Mouse (Mus musculus) urinary bladder, postnatal 25 days (tissue): ENCODE measurements at regions not wholly inside any gene's neighbourhood (a gene's known extent, or its start where the extent isn't known, plus 50 kb on each side); places are given as distances from the start of the nearest gene placed in this dataset.
A peak's percentile ranks its signal among the peaks of the same experiment; 100 is the strongest.
"Not testable (repeated sequence)": the region's sequence is repeated elsewhere in the genome, so short reads cannot be mapped to it uniquely, and the experiment has no call there.

Source experiments
- DNase-seq: peaks from one replicate; pipeline ENCODE4 v3.0.0; 2022; ENCODE audit warnings: low spot score

DNA sequence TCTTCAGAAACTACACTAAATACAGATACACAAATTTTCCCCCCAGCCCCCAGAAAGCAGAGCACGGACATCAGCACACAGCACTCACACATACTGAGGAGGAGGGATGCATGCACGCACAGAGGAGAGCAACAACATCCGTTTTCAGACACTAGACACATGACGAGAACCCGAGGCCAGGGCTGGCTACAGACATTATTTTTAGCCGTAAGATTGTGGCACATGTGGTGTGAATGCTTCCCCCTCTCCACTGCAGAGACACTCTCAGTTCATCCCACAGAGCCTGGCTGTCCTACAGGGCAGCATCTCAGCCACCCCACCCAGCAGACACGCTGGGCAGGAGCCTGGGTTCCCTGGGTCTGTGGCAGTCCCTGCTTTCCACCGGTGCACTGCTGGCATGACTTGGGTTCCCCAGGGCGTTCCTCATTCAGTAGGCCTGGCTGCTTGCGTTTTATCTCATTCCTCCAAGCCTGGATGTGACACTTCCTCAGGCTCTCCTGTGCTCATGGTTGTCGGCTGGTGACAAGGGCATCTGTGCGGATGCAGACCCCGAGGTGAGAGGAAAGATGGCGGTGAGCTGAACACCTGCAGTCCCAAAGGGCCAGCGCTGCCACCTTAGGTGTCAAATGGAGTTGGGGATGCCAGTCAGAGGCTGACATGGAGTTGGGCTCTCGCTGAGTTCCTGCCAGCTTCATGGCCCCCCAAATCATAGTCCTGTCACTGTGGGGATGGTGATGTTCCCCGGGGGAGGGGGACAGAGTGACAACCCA is 247.1 kb upstream of the Myt1l start:
- DNase-seq: no peak

DNA sequence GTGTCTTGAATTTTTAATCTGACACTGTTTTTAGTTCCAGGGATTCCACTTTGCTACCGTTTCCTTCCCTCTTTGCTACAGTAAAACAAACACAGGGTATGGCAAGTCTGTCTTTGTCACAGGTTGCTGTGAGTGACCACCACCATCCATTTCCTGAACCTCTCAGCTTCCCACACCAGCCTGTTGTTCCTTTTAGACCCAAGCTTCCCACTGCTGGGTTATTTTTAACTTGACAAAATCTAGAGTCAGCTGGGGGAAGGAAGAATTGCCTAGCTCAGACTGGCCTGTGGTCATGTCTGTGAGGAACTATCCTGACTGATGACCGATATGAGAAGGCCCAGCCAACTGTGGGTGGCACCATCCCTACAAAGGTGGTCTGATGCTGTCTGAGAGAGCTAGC is 239.4 kb upstream of the Myt1l start:
- DNase-seq: no peak

DNA sequence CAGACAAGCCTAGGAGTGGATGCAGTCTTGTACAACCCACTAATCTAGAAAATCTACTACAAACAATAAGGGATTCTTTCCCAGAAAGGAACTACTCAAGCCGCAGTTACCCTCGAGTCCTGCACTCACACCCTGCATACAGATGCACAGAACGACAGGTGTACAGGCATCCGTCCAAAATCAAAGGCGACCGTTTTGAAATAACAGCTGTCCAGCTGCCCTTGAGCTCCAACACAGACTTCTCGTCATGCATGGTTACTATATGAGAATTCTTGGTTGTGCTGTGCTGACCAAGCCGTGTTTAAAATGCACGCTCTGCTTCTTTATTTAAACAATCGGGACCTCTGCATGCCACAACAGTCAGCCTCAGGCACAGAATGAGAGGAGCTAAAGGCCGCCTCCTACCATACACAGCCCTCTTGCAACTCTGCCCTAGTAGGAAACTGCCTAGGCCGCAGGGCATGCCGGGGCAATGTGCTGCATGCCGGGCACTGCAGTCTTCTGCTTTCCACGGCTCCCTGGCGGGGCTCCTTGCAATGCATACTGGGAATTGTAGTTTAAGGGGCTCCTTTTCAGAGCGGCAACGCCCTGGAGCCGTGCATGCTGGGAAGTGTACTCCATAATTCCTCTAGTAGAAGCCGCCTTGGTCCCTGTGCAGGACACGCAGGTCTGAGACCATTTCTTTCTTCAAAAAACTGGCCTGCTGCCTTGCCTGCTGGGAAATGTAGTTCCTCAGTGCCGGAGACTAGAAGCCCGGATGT is 237.4 kb upstream of the Myt1l start:
- peak; percentile 76 for DNase-seq

DNA sequence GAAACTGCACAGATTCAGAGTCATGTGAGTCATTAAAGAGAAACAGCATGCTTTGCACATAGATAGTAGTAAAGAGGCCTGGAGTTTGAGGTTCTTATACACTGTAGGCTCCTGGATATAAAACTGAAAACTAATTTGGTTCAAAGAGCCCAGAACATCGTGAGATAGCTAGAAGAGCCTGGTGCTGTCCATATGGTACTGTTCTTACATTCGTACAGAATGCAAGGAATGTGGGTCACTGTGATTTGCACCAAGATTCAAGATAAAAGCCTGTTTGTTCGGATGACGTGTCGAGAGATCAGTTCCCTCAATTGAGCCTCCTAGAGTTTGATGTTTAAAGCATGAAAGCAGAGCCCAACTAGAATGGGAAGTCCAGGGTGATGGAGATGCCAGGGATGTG is 230.2 kb upstream of the Myt1l start:
- DNase-seq: no peak

DNA sequence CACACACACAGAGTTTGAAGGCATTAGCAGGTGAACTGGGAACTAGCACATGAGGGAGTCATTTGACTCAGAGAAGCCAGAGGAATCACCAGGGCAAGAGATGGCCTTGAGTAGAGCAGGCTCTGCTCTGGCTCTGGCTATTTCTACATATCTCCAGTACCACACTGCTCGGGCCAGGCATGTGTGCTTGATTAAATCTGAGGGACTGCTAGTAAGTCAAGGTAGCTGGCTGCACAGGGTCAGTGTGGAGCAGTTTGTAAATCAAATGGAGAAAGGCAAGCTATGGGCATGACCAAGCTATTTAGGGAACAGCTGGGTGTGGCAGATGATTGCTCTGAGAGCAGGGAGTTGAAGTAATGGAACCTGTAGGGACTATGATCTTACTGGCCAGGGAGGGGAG is 212.5 kb upstream of the Myt1l start:
- no peak for DNase-seq

DNA sequence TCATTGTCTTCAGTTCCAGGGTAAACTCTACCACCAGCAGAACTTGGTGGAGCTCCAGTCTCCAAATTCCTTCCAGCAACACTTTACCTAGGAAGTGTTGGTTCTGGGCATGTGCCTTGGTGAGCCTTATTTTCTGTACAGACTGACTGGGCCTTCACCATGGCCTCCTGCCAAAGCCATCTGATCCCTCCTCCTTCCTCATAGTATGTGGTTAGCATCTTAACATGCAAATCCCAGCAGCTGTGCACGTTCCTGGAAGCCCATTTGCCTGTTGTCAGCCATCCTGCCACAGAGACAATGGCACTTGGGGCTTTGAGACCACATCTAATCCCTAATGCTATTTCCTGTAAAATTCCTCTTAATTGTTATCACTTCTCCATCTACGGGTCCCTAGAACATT is 206.7 kb upstream of the Myt1l start:
- no peak for DNase-seq

DNA sequence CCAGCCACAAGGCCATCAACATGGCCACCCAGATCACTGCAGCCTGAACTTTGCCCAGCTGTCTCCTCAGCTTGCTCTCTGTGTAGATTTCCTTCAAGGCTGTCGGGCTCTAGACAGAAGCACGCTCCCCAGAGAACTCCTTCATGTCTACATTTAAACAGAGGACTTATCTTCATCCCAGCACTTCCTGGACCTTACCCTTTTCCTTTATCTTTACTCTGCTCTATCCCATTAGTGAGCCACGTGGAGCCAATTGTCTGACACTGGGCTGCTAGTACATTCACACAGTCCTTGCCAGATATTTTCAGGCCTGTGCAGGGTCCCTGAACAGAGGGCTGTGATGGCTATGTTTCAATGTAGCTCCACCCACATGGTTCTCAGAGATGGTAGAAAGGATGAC is 204.7 kb upstream of the Myt1l start:
- no peak for DNase-seq

DNA sequence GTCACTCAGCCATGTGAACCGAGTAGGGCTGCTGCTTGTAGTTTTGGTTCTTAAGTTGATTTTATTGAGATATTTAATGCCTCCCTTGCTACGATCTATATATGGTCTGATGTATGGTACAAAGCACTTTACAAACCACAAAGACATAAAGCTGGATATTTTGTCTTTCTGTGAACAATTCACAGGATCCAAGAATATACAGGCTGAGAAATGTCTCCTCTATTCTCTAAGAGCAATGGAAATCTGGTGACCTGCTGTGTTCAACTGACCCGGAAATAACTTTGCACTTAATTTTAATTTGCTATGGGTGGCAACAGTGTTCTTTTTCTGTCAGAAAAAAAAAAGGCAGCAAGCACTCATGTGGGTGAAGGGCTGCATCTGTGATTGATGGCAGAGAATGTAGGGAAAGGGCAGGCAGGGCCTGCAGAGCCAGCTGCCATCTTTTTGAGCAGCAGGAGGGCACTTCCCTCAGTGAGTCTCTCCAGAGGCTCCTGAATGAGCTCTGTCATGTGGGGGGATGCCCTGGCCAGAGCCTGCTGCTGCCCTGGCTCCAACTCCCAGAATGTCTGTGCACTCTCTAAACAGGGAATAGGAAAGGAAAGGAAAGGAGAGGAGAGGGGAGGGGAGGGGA is 192.2 kb upstream of the Myt1l start:
- no peak for DNase-seq

DNA sequence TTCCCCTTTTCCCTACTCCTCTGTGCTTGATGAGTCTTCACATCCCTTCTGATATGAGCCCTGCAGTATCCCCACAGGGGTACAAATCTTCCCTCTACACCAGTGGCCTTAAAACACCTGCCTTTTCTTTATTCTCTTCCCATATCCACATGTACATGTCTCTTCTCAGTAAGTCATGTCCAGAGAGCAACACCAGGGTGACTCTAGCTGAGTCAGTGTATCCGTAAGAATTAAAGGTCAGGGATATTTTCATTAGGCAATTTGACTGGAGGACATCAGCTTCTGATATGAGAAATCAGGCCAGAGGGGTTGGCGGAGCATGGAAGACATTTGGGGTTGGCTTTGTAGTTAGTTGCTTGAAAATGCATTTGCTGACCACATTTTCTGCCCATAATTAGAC is 190.8 kb upstream of the Myt1l start:
- no peak for DNase-seq

DNA sequence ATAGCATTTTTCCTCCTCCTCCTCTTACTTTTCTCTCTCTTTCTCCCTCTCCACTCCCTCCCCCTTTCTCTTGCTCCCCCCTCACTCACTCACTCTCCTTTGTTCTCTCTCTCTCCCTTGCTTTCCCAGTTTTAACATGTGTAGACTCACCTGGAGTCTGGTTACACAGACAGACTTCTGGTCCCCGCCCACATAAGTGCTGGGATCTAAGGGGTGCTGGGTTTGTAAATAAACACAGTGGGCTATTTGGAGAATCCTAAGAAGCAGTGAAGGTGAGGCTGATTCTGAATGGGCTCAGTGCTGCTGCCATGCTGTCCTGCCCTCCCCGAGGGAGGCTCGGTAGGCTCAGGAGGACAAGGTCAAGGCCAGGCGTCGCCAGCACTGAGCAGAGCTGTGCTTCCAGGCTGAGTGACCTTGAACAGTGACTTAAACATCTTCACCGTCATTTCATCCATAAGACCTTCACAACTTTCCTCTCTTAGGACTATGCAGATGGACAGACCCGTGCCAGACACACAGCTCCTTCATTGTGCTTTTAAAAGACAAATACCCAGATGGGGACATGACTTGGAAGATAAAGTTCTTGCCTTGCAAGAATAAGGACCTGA is 186.7 kb upstream of the Myt1l start:
- no peak for DNase-seq

DNA sequence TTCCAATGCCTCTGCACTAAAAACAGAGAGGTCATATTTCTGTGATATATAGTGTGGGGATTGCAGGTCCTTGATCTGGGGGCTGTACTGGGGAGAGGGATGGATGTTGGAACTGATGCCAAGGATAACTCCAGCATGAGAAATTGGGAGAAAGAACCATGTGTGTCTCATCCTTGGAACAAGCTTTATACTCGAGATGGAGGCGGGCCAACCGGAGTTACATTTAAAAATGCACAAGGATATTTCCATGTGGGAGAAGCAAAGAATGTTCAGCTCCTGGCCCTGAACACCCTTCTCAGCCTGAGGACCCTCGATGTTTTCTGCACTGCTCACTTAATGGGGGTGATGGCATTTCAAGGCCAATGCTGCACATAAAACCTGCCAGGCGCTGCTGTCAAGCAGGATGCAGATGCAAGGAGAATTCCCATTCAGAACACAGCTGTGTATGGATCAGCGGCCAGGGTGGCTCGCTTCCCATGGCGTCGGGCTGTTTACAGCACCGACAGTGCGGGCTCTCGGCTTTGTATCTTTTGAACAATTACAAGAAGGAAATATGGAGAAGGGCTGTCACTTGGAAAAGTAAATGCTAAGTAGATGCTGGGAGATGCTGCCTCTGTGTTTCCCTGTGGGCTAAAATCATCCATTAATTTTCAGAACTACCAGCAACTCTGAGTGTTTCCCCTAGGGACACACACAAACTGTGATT is 184.9 kb upstream of the Myt1l start:
- no peak for DNase-seq

DNA sequence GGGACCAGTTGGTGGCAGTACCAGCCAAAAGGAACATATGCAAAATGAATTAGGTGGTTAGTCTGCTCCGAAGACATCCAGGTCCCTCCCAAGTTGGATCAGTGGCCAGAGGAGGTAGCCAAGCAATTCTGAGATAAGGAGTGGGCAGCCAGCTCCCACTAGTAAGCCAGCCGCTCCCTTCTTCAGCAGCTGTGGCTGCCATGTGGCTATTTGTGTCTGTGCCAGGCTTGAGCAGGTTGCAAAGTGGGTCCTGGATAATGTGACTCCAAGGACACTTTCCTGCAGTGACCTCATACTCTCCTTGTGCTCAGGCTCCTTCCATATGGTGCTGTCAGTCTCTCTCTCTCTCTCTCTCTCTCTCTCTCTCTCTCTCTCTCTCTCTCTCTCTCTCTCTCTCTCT is 179.5 kb upstream of the Myt1l start:
- DNase-seq: no peak

DNA sequence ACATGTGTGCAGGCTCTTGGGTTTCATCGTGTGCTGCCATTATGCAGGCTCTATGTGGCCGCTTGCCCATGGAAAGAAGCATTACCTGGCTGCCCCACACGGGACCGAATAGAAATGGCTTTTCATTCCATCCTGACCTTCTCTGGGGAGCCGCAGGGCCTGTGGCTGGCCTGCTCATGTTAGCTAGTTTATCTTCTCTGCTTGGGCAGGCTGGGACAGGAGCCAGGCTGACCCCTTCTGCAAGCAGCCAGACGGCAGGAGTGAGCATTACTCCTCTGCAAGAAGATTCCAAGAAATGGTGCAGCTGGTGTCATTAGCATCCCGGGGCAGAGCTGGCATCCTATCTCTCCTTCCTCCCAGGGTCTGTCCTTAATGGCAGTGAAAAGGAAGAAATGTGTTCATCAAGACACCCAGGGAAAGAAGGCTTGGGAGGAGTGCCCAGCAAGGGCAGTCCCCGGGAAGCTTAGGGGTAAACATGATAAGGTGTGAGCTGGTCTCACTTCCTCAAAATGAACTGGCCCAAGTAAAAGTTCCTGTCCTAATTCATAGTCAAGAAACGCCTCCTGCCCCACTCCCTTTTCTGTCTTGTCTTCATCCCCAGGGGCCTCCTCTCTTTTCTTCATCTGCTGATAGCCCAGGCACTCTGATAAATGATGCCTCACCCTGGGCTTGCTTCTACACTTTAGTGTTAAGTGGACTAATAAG is 178.9 kb upstream of the Myt1l start:
- no peak for DNase-seq

DNA sequence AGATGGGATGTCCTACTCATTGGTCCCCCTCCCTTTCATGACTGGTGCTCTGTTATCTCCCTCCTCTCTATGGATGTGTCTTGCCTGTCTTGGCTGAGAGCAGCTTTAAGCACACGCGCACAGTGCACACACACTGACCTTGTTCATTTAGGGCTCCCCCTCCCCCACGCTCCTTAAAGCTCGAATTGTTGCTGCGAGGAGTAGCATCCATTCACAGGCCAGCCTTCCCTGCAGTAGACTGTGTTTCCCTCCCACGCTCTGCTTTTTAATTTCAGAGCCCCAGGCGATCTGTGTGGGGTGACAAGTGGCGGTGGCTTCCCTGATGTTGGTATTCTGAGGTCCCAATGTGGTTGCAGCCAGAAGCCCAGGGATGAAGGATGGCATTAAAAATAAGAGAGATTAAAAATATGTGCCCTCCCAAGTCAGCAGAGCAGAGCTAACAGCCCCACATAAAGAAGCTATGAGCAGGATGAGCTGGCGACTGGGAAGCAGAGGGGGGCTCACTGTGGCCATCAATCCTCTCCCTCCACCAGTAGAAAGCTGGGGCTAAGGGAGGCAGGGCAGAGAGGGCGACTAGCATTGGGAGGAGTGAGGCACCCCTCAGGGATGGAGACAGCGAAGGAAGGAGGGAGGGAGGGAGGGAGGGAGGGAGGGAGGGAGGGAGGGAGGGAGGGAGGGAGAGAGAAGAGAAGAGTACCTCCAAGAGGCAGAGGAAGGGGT is 174.2 kb upstream of the Myt1l start:
- DNase-seq: no peak

DNA sequence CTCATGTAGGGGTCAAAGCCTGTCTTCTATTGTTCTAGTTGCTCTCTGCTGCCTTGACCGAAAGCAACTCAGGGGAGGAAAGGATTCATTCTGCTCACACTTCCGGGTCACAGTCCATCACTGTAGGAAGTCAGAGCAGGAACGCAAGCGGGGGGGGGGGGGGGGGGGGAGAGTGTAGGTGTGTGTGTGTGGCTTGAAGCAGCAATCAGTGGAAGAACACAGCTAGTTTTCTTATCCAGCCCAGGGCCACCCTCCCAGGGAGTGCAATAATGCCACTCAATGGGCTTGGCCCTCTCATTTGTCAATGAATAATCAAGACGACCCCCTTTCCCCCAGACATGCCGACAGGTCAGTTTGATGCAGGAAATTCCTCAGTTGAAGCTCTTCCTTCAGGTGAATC is 173.4 kb upstream of the Myt1l start:
- no peak for DNase-seq

DNA sequence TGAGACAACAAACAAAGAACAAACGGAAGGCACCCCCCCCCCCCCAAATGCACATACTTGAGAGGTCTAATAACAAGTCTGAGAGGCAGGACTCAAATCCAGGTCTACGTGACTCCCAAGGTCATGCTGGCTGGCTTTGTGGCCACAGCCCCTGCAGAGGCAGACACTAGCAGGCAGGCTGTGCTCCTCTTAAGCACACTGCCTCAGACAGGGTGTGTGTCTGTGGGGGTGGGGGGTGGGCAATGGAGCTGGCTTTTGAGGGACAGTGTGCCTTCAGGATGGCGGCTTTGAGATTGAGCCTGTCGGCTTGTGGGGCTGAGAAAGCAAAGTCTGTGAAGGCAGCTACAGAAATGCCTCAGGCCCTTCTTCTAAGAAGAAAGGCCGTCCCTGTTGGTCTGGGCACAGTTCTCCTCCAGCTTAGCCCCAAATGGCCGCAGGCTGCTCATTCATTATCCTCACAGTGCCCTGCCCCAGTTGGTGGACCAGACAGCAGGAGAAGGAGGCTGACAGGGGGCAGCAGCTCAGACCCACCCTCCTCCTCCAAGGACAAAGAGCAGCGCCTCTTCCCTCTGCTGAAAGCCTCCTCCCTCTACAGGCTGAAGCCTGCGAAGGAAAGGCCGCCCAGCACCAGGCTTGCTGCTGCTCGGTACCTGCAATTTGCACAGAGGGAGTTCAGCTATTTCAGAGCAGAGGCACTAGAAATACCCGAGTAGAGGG is 171.3 kb upstream of the Myt1l start:
- DNase-seq: no peak

DNA sequence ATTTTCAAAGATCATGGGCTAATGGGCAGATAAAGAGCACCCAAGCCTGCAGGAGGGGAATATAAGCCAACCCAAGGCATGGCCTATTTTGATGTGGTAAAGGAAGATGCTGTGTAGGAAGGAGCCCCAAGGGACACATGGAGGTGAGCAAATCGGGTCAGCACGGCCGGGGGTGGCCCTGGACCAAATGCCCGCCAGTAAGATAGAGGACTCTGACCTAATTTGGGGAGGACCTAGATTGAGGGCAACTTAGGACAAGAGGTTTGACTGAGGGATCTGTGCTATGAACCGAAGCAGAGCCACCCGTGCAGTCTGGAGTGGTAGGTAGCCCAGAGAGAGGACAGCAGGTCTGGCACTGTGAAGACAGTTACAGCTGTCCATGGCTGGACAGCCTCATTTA is 166.9 kb upstream of the Myt1l start:
- no peak for DNase-seq

DNA sequence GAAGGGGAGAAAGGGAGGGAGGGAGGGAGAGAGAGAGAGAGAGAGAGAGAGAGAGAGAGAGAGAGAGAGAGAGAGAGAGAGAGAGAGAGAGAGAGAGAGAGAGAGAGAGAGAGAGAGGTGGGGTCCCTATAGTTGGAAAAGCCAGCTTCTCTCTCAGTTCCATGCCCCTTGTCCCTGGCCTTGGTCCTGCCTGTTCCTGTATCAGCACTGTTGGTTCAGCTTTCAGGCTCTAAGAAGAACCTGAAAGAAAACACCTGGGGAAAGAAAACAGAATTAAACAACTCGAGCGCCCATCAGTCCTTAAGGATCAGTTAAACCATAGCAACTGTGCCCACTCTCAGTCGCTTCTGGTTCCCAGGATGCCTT is 160.5 kb upstream of the Myt1l start:
- DNase-seq: not testable (repeated sequence)

DNA sequence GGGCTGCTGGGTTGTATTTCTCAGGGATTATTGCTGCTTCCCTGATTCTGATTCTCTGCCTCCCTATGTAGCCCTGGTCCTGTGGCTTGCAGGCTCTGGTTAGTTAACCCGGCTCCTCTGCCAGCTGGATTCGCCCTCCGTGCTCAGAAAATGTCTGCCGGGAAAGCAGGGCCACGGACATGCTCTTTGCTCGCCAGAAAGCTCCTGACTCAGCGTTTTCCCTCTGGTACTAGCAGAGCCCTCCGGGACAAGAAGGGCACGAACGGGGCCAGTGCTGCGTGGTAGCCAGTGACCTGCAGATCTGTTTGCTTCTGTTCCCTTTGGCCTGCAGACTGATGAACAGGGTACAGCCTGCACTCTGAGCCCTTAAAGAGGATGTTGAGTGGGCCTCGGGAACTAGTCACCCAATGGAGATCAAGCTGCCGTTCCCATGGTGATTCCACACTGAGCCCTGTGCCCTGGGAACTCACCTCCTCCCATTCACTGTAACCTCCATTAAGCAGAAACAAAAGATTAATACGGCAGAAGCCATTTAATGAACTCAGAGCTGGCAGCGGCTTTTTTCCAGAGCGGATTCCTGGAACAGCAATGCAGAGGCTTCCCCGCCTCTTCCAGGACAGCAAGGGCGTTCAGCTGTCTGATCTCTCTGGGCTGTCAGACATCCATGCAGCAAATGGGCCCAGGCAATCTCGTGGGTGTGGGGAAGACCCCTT is 159.9 kb upstream of the Myt1l start:
- DNase-seq: no peak

DNA sequence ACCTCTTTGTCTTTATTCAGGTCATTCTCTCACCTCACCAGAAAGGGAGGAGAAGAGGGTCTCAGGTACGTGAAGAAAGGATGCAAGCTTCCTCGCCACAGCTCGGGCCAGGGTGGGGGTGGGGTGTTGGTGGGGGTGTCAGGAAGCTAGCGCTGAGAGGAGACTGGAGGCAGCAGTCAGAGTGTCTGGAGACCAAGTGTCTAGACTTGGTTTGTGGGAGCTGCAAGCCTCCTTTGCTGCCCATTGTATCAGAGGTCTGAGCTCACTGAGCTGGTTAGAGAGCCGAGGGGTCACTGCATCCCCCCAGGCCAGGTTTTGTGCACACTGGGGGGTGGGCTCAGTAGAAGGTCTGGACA is 159.4 kb upstream of the Myt1l start:
- no peak for DNase-seq
